Mouse (Mus musculus): Measurements from ENCODE around the gene Tbc1d2. TPM values are rescaled to one million over a fixed set of nuclear protein-coding genes. Genes with fewer than 3 reads are reported as not detected.

The Tbc1d2 gene
- polyA plus RNA-seq, 1 experiment, result 6.8 TPM

DNA sequence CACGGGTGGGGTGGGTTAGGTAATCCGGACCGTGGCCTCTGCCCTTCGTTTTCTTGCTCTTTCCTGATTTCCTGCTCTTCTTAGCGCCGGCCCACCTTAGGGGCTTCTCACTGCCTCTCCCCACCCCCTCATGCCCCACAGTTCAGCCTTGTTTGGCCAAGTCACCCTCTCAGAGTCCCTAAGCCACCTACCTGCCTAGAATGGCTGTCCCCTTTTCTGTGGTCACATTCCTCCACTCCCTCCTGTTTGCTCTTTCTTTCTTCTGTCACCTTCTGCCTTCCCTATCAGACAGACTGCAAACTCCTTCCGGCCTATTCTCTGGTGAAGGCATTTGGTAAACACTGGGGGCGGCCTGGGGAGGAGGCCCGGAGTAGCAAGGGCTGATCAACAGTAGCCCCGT is 51.9 kb downstream of the Tbc1d2 start:
- Histone ChIP-seq H3K27ac (ENCODE audit: insufficient read depth, low read depth, low read length) (peak overlapping the region; percentile 100), H3K4me1 (ENCODE audit: control insufficient read depth, insufficient read depth, insufficient read length, low read length) (peaks cover 26% of the 10 kb centered on the region), H3K27me3 (ENCODE audit: control insufficient read depth, insufficient read depth, low read length) (no peaks in the 10 kb centered on the region), H3K36me3 (ENCODE audit: control insufficient read depth, insufficient read depth, low read length) (peaks cover 4% of the 10 kb centered on the region), H3K4me3 (ENCODE audit: low read depth, low read length) (peak overlapping the region; percentile 65)
- 11% methylated on average over 10 of the region's 10 CpGs for WGBS
- TF ChIP-seq POLR2A (IDR thresholded peaks at IDR 0.05; ENCODE audit: low read depth, low read length) (no peak), CTCF (IDR thresholded peaks at IDR 0.05; ENCODE audit: extremely low read depth, insufficient read length, insufficient replicate concordance, low read depth, low read length) (no peak)

DNA sequence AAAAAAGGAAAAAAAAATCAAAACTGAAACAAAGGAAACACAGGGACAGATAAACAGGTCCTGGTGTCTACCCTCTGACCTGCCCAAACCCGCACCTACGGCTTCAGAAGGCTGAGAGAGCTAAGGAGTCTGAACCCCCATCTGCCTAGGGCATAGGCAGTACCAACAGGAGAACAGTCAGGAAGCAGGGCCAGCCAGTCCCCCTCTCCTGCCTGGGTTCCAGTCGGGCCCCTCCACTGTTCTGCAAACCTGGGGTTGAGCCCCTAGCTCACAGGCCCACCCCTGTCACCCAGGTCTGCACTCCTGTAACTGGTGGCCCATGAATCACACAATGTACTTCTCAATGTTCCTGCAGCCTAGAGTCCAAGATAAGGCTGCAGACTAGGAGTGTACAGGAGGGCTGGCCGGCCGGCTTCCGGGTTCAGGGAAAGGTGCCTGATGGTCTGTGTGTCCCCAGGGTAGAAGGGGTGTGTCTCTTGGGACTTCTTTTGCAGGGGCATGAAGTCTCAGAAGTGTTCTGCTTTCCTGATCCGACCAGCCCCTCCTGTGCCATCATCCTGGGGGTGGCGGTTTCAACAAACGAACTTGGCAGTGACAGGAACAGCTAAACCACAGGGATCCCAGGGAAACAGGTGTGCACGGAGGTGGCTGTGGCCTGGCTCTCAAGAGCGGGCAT is 52.6 kb downstream of the Tbc1d2 start:
- peaks cover 11% of the 10 kb centered on the region for H3K36me3 ChIP-seq (ENCODE audit: control insufficient read depth, insufficient read depth, low read length)
- H3K27me3 ChIP-seq (ENCODE audit: control insufficient read depth, insufficient read depth, low read length), result no peaks in the 10 kb centered on the region
- peak overlapping the region; percentile 100 for H3K27ac ChIP-seq (ENCODE audit: insufficient read depth, low read depth, low read length)
- TF ChIP-seq CTCF (IDR thresholded peaks at IDR 0.05; ENCODE audit: extremely low read depth, insufficient read length, insufficient replicate concordance, low read depth, low read length) (no peak), POLR2A (IDR thresholded peaks at IDR 0.05; ENCODE audit: low read depth, low read length) (peak; percentile 48)
- peaks cover 29% of the 10 kb centered on the region for H3K4me1 ChIP-seq (ENCODE audit: control insufficient read depth, insufficient read depth, insufficient read length, low read length)
- H3K4me3 ChIP-seq (ENCODE audit: low read depth, low read length), result peak overlapping the region; percentile 65
- WGBS, result 17% methylated on average over 11 of the region's 11 CpGs

DNA sequence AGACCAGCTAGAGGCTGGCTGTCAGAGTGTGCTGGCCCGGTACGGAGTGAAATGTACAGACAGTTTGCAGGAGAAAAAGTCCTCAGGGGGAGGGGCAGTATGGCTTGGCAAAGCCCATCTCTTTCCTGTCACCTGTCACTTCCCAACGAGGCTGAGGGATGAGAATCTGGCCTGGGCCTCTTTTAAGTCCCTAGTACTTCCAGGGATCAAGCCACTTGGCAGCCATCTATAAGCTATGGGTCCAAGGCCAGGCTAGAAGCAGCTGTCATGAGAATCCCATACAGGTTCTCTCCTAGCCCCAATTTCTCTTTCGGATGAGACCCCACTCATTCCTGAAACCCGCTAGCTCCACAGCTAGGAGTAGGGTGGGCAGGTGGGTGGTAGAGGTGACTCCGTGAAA is 53.6 kb downstream of the Tbc1d2 start:
- H3K36me3 ChIP-seq (ENCODE audit: control insufficient read depth, insufficient read depth, low read length), result peaks cover 14% of the 10 kb centered on the region
- H3K4me1 ChIP-seq (ENCODE audit: control insufficient read depth, insufficient read depth, insufficient read length, low read length), result peaks cover 35% of the 10 kb centered on the region
- H3K4me3 ChIP-seq (ENCODE audit: low read depth, low read length), result peak overlapping the region; percentile 39
- 52% methylated on average over 6 of the region's 6 CpGs for WGBS
- peak overlapping the region; percentile 100 for H3K27ac ChIP-seq (ENCODE audit: insufficient read depth, low read depth, low read length)
- H3K27me3 ChIP-seq (ENCODE audit: control insufficient read depth, insufficient read depth, low read length), result no peaks in the 10 kb centered on the region
- TF ChIP-seq CTCF (IDR thresholded peaks at IDR 0.05; ENCODE audit: extremely low read depth, insufficient read length, insufficient replicate concordance, low read depth, low read length) (no peak), POLR2A (IDR thresholded peaks at IDR 0.05; ENCODE audit: low read depth, low read length) (no peak)

DNA sequence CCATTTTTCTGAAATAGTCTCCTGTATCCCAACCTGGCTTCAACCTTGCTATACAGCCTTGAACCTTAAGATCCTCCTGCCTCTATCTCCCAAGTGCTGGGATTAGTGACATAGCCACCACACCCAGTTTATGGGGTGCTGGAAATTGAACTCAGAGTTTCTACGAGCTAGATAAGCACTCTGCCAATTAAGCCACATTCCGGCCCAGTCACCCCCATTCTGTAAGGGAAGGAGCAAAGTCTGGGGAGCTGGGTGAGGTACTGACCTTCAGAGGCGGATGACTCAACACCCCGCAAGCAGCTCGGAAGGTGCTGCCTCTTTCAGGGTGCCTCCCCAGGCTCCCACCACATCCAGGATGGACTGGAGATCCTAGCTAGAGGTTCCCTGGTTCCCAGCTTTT is 55.9 kb downstream of the Tbc1d2 start:
- peak; percentile 12; the same call in 1 of the 2 replicates for TF ChIP-seq POLR2A (IDR thresholded peaks at IDR 0.05; ENCODE audit: low read depth, low read length)
- no peak for TF ChIP-seq CTCF (IDR thresholded peaks at IDR 0.05; ENCODE audit: extremely low read depth, insufficient read length, insufficient replicate concordance, low read depth, low read length)
- Histone ChIP-seq H3K4me1 (ENCODE audit: control insufficient read depth, insufficient read depth, insufficient read length, low read length) (peaks cover 50% of the 10 kb centered on the region), H3K27me3 (ENCODE audit: control insufficient read depth, insufficient read depth, low read length) (no peaks in the 10 kb centered on the region), H3K36me3 (ENCODE audit: control insufficient read depth, insufficient read depth, low read length) (peaks cover 28% of the 10 kb centered on the region), H3K27ac (ENCODE audit: insufficient read depth, low read depth, low read length) (peak overlapping the region; percentile 99), H3K4me3 (ENCODE audit: low read depth, low read length) (no peak overlapping the region)
- WGBS, result 26% methylated on average over 5 of the region's 5 CpGs

DNA sequence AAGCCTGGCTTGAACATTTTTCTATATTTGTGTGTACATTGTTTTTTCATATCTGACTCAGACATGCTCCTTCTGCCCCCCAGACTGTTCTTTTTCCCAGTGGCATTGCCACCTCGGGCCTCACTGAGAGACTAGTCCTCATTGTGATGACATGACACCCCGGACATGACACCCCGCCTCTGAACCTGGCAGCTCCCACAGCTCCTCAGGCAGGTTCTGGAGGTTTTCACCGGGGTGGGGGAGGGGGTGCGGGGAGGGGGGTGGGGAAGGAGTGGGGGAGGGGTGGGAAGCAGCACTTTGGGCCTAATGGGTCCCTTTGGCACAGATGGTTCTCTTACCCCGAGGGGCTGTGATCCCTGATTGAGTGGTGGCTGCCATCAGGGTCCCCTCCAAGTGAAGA is 56.5 kb downstream of the Tbc1d2 start:
- Histone ChIP-seq H3K4me3 (ENCODE audit: low read depth, low read length) (peak overlapping the region; percentile 6; the same call in 1 of the 2 replicates), H3K4me1 (ENCODE audit: control insufficient read depth, insufficient read depth, insufficient read length, low read length) (peaks cover 51% of the 10 kb centered on the region), H3K27me3 (ENCODE audit: control insufficient read depth, insufficient read depth, low read length) (no peaks in the 10 kb centered on the region), H3K36me3 (ENCODE audit: control insufficient read depth, insufficient read depth, low read length) (peaks cover 29% of the 10 kb centered on the region), H3K27ac (ENCODE audit: insufficient read depth, low read depth, low read length) (peak overlapping the region; percentile 99)
- no peak for TF ChIP-seq CTCF (IDR thresholded peaks at IDR 0.05; ENCODE audit: extremely low read depth, insufficient read length, insufficient replicate concordance, low read depth, low read length)
- TF ChIP-seq POLR2A (IDR thresholded peaks at IDR 0.05; ENCODE audit: low read depth, low read length), result no peak
- 42% methylated on average over 6 of the region's 6 CpGs for WGBS

DNA sequence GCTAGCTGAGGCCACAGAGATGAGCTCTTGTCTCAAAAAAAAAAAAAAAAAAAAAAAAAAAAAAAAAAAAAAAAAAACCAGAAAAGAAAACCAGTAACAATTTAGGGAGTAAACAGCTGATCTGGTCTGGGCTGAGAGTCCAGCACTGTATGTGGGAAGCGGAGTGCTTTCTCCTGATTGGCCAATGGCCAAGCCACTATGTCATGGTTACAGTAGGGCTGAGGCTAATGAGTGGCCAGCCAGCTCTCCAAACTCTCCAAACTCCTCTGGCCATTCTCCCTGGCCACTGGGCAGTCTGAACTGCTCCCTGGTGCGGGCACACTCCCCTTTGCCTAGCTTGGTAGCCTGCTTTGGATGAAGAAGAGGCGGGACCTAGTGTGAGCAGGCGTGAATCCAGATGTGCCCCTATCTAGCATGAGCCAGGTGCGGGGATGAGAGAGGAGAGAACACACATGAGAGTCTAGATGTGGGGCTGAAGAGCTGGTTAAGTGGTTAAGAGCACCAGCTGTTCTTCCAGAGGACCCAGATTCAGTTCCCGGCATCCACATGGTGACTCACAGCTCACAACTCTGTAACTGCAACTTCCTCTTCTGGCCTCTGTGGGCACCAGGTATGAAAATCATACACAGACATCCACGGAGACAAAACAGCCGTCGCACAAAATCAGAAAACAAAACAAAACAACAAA is 58.0 kb downstream of the Tbc1d2 start:
- peaks cover 33% of the 10 kb centered on the region for H3K36me3 ChIP-seq (ENCODE audit: control insufficient read depth, insufficient read depth, low read length)
- 64% methylated on average over 9 of the region's 9 CpGs for WGBS
- TF ChIP-seq CTCF (IDR thresholded peaks at IDR 0.05; ENCODE audit: extremely low read depth, insufficient read length, insufficient replicate concordance, low read depth, low read length) (no peak), POLR2A (IDR thresholded peaks at IDR 0.05; ENCODE audit: low read depth, low read length) (no peak)
- peak overlapping the region; percentile 74 for H3K27ac ChIP-seq (ENCODE audit: insufficient read depth, low read depth, low read length)
- H3K27me3 ChIP-seq (ENCODE audit: control insufficient read depth, insufficient read depth, low read length), result no peaks in the 10 kb centered on the region
- H3K4me3 ChIP-seq (ENCODE audit: low read depth, low read length), result 0 out of 2 replicates have a peak overlapping the region, but pooled peaks have one; percentile 0
- peaks cover 52% of the 10 kb centered on the region for H3K4me1 ChIP-seq (ENCODE audit: control insufficient read depth, insufficient read depth, insufficient read length, low read length)

DNA sequence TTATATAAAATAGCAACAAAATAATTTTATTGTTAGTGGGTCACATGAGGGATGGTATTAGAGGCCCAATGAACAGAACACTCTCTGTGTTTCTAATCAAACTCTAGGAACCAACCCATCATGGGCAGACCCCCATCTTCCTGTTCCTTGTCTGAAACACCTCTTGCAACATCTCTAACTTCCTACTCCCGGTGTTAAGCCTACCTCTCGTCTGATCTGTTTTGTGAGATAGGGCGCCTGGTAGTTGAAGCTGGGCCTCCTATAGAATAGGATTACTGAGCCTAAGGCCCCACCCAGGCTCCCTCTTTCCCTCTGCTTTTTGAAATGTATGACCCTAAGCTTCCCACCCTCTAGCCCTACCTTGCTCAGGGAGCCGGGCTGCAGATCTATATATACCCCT is 59.2 kb downstream of the Tbc1d2 start:
- Histone ChIP-seq H3K27me3 (ENCODE audit: control insufficient read depth, insufficient read depth, low read length) (no peaks in the 10 kb centered on the region), H3K4me1 (ENCODE audit: control insufficient read depth, insufficient read depth, insufficient read length, low read length) (peaks cover 53% of the 10 kb centered on the region), H3K27ac (ENCODE audit: insufficient read depth, low read depth, low read length) (peak overlapping the region; percentile 2; the same call in 1 of the 2 replicates), H3K4me3 (ENCODE audit: low read depth, low read length) (no peak overlapping the region), H3K36me3 (ENCODE audit: control insufficient read depth, insufficient read depth, low read length) (peaks cover 33% of the 10 kb centered on the region)
- TF ChIP-seq CTCF (IDR thresholded peaks at IDR 0.05; ENCODE audit: extremely low read depth, insufficient read length, insufficient replicate concordance, low read depth, low read length) (no peak), POLR2A (IDR thresholded peaks at IDR 0.05; ENCODE audit: low read depth, low read length) (no peak)
- WGBS, result 64% methylated on average over 4 of the region's 4 CpGs
